Mouse (Mus musculus) midbrain, embryonic 11.5 days (tissue): Measurements from ENCODE around the gene Car11. TPM values are rescaled to one million over a fixed set of nuclear protein-coding genes. Genes with fewer than 3 reads are reported as not detected.
"Not testable (repeated sequence)": the region's sequence is repeated elsewhere in the genome, so short reads cannot be mapped to it uniquely, and the experiment has no call there.

Experiments used
- ATAC-seq: fragments of 200-750 bp; cut with Nextera tagmentation; 2 replicates; pipeline ENCODE4 v1.8.0; 2017; ENCODE audit warnings: moderate TSS enrichment, moderate library complexity; ENCODE audit not compliant: low FRiP score
- DNase-seq: peaks from one replicate; pipeline ENCODE4 v3.0.0; 2015; ENCODE audit warnings: low spot score; ENCODE audit errors: missing footprints
- H3K27ac ChIP-seq: fragments of 300-500 bp; sonication (generic); 2 replicates; pipeline ENCODE4 v1.5.1; 2014; ENCODE audit warnings: low read depth, low read length
- H3K27me3 ChIP-seq: fragments of 300-500 bp; sonication (generic); 2 replicates; pipeline ENCODE4 v1.6.1; 2014; ENCODE audit warnings: mild to moderate bottlenecking, low read length, moderate library complexity, mixed read lengths; ENCODE audit not compliant: control insufficient read depth, insufficient read depth
- H3K36me3 ChIP-seq: fragments of 300-500 bp; sonication (generic); 2 replicates; pipeline ENCODE4 v1.6.1; 2014; ENCODE audit warnings: mild to moderate bottlenecking, low read length, moderate library complexity, mixed read lengths; ENCODE audit not compliant: control insufficient read depth, insufficient read depth
- H3K4me1 ChIP-seq: fragments of 300-500 bp; sonication (generic); 2 replicates; pipeline ENCODE4 v1.6.1; 2014; ENCODE audit warnings: low read length; ENCODE audit not compliant: control insufficient read depth, insufficient read depth
- H3K4me2 ChIP-seq: fragments of 300-500 bp; sonication (generic); 2 replicates; pipeline ENCODE4 v1.6.1; 2014; ENCODE audit warnings: mild to moderate bottlenecking, moderate library complexity
- H3K4me3 ChIP-seq: fragments of 300-500 bp; sonication (generic); 2 replicates; pipeline ENCODE4 v1.5.1; 2014; ENCODE audit warnings: low read depth, low read length
- H3K9ac ChIP-seq: fragments of 300-500 bp; sonication (generic); 2 replicates; pipeline ENCODE4 v1.6.1; 2014; ENCODE audit warnings: low read length
- H3K9me3 ChIP-seq: fragments of 300-500 bp; sonication (generic); 2 replicates; pipeline ENCODE4 v1.6.1; 2016; ENCODE audit warnings: low read length; ENCODE audit not compliant: control insufficient read depth
- WGBS: fragments of 180-500 bp; shearing (Covaris S2); extraction: QIAGEN DNeasy Blood & Tissue Kit; methylation state at CpG from one replicate; pipeline ENCODE4 v1.1.7; 2014; 5-methylcytosine and 5-hydroxymethylcytosine counted together
- polyA plus RNA-seq: library from polyadenylated mRNA; unstranded; fragments of >200 nt; fragmentation: Nextera tagmentation; extraction: Ambion mirVana; gene quantifications from 2 replicates; pipeline ENCODE4 v1.2.1, GENCODE M21; 2014

The Car11 gene
- 3.3 and 6.3 TPM in 2 replicates for polyA plus RNA-seq

DNA sequence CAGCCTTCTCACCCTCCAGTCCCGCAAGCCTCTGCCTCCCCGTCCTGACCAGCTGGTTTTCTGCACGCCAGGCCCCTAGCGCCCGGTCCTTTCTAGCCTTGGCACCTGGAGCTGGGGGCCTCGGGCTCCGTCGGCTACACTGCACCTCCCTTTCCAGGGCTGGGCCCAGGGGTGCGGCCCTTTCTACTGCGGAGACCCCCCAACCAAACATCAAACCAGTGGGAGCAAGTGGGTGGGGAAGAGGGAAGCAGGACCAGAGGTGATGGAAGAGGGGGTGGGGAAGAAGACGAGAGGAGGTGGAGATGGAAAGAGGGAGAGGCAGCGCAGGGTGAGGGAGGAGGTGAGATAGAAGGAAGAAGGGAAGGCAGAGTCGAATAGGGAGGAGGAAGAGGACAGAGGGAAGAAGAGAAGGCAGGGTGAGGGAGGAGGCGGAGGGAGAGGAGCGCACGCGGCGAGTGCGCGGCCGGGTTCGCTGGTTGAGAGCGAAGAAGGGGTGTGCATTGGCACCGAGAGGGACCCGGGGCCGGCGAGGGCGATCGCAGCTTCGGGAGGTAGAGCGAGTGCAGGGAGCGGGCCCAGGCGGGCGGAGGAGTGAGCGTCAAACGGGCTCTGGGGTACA, at the start of gene Car11:
Car11 (plus strand) TSS at position 321 of the 619 bp plus-strand sequence.
- no peak for ATAC-seq
- Histone ChIP-seq H3K36me3 (no peaks in the 10 kb centered on the region), H3K27ac (no peak within 1 kb of the TSS; the same call in 1 of the 2 replicates), H3K27me3 (peaks cover 22% of the 10 kb centered on the region), H3K9ac (peak within 1 kb of the TSS; percentile 67), H3K4me2 (peak within 1 kb of the TSS; percentile 82), H3K4me1 (peaks cover 26% of the 10 kb centered on the region), H3K4me3 (peak within 1 kb of the TSS; percentile 37), H3K9me3 (no peaks in the 10 kb centered on the region)
- DNase-seq = peak; percentile 92
- 1% methylated on average over 36 of the region's 36 CpGs for WGBS

DNA sequence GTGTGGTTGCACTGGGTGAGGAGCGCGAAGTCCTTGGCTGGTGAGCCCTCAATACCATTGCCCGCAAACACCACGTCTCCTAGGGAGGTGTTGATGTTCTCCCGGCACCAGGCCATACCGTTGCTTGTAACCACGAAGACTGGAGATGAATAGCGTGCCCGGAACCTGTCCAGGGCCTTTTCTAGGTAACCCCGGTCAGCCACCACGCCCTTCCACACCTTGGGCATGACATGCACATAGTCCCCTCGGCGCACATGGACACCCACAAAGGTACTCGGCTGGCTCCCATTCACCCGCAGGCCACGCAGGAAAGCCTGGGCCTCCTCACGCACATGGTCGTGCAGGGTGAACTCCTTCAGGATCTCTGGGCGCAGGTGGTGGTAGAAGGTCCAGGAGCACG, 49.2 kb upstream of the Car11 start:
- not testable (repeated sequence) for H3K4me2 ChIP-seq, H3K9ac ChIP-seq, ATAC-seq, H3K27me3 ChIP-seq, DNase-seq, H3K4me3 ChIP-seq, H3K27ac ChIP-seq, H3K4me1 ChIP-seq, H3K36me3 ChIP-seq, H3K9me3 ChIP-seq
- WGBS = 94% methylated on average over 19 of the region's 20 CpGs

DNA sequence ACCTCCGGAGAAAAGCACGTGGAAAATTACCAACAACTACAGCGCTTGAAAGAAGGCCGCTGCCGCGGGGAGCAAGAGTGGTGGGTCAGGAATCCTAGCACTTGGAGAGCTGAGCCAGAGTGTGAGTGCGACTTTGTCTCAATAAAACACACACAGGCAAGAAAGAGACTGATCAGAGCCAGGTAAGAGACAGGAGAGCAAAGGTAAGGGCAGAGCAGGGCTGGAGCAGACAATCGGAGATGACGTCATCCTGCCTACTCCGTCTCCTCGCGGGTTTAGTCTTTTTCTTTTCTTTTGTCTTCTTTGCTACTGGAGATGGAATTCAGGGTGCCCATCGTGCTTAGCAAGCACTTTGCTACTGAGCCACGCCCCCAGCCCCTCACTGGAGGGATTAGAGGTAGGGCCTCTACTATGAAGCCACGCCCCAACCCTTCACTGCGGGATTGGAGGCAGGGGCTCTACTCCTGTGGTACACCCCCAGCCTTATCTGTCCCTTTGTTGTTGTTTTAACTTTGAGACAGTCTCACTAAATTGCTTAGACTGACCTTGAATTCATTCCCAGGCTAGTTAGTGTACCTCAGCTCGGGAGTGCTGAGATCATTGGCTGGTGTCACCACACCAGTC, 45.1 kb upstream of the Car11 start:
- DNase-seq (no peak), ATAC-seq (no peak)
- 31% methylated on average over 17 of the region's 17 CpGs for WGBS
- H3K4me2 ChIP-seq = peak overlapping the region; percentile 24
- no peaks in the 10 kb centered on the region for H3K27me3 ChIP-seq
- 0 out of 2 replicates have a peak, but pooled peaks cover 2% of the 10 kb centered on the region for H3K4me1 ChIP-seq
- H3K4me3 ChIP-seq = no peak overlapping the region
- no peak overlapping the region; the same call in 1 of the 2 replicates for H3K9ac ChIP-seq
- H3K27ac ChIP-seq = no peak overlapping the region
- no peaks in the 10 kb centered on the region for H3K9me3 ChIP-seq
- no peaks in the 10 kb centered on the region for H3K36me3 ChIP-seq

DNA sequence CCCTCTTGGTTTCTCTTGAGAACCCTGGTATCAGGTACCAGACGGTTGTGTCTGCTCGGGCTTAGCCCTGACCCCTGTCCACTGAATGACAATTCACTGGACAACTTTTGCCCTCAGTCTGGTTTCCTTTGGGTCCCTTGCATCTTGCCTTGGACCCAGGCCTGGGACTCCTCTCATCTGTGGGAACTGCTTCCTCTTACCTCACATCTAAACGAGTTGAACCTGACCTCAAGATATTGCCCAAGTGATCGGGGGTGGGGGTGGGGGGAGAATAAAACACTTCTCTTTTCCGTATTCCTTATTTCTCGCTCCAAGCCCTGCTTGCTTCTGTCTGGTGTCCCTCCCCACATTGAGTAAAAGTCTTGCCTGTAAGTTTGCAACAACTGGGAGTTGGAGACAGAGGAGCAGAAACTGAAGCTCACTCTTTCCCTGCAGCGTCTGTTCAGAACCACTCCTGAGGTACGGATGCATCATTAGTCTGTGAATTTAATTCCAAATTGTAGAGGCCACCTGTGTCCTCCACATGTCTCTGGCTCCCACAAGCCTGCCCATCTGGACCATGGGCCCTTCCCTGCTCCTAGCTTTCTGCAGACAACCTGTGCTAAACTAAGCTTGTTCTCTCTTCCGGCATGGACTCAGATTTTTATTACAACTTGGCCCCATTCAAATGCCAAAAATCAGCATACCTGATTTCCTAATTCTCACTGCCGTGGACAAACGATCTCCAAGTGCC, 38.7 kb upstream of the Car11 start:
- DNase-seq = no peak
- H3K36me3 ChIP-seq = no peaks in the 10 kb centered on the region
- no peaks in the 10 kb centered on the region for H3K4me1 ChIP-seq
- no peak for ATAC-seq
- 86% methylated on average over 11 of the region's 11 CpGs for WGBS
- no peak overlapping the region for H3K4me3 ChIP-seq
- H3K9me3 ChIP-seq = no peaks in the 10 kb centered on the region
- H3K27me3 ChIP-seq = no peaks in the 10 kb centered on the region
- H3K27ac ChIP-seq = no peak overlapping the region
- no peak overlapping the region for H3K9ac ChIP-seq
- no peak overlapping the region for H3K4me2 ChIP-seq

DNA sequence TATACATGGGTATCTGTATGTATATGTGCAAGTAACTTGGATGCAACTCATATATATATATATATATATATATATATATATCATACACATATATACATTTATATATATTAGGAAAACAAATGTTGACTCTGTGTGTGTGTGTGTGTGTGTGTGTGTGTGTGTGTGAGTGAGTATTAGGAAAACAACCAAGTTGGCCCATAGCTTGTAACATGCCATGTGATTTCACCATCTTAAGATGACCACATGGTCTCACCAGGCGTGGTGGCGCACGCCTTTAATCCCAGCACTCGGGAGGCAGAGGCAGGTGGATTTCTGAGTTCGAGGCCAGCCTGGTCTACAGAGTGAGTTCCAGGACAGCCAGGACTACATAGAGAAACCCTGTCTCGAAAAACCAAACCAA, 37.9 kb upstream of the Car11 start:
- H3K4me1 ChIP-seq, H3K4me2 ChIP-seq, H3K9me3 ChIP-seq, H3K4me3 ChIP-seq, H3K36me3 ChIP-seq, H3K27me3 ChIP-seq, DNase-seq, ATAC-seq, H3K27ac ChIP-seq, H3K9ac ChIP-seq: not testable (repeated sequence)
- WGBS = 87% methylated on average over 6 of the region's 6 CpGs

DNA sequence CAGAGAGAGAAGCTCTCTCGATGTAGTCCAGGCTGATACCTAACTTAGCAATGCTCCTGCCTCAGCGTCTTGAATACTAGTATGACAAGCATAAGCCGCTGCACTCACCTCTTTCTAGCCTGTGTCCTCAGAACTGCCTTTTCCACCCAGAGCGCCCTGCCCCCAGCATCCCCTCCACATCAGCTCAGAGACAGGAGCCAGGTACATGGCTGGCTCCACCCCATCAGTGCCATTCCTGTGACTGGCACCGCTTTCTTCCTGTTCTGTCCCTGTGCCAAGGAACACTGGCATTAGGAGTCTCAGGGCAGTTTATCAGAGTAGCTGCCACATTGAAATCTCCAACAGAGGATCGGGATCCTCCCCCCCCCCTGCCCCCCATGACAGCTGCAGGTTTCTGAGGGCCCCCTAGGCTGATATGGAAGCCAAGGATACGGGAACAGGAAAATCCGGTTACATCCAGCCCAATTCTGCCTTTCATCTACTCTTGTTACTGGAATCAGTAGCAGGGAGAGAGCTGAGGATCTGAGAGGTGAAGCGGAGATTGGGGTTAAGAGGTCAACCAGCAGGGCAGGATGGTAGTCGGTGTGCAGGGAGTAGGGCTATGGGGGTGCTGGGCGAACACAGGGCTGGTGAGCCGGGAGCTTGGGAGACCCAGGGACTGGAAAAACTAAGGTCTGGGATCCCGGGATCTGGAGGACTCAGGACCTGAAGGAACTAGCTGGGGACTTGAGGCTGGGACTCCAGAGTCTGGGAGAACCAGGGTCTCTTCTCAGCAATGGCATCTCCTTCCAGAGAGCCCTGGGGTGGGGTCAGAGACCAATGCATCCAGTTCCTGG, 34.1 kb upstream of the Car11 start:
- H3K4me3 ChIP-seq = no peak overlapping the region
- ATAC-seq = no peak
- 60% methylated on average over 13 of the region's 13 CpGs for WGBS
- no peaks in the 10 kb centered on the region for H3K9me3 ChIP-seq
- no peak overlapping the region for H3K9ac ChIP-seq
- DNase-seq = no peak
- no peaks in the 10 kb centered on the region for H3K4me1 ChIP-seq
- H3K36me3 ChIP-seq = no peaks in the 10 kb centered on the region
- H3K4me2 ChIP-seq = no peak overlapping the region
- H3K27me3 ChIP-seq = no peaks in the 10 kb centered on the region
- H3K27ac ChIP-seq = no peak overlapping the region

DNA sequence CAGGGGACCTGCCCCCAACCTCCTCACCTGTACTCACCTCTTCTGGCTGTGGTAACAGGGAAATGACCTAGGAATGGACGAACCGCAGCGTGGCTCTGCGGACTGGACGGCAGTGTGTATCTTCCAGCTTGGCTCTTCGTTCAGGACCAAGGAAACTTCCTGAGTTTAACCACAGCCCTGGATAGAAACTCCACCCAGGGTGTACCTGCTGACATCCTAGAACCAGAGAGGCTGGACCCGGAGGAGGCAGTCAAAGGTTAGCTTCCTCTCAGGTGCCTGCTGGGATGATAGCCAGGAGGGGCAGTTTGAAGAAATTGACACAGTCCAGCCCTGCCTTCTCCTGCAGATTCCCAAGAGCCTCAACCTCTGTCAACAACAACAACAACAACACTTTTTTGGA, 33.5 kb upstream of the Car11 start, which contains the start of gene Fut2:
Fut2 (minus strand) TSS at position 234 of the 400 bp plus-strand sequence.
- no peak within 1 kb of the TSS for H3K4me2 ChIP-seq
- H3K4me3 ChIP-seq = no peak within 1 kb of the TSS
- H3K4me1 ChIP-seq = no peaks in the 10 kb centered on the region
- DNase-seq (no peak), ATAC-seq (no peak)
- H3K9ac ChIP-seq = no peak within 1 kb of the TSS
- 89% methylated on average over 7 of the region's 7 CpGs for WGBS
- H3K27me3 ChIP-seq = no peaks in the 10 kb centered on the region
- H3K36me3 ChIP-seq = no peaks in the 10 kb centered on the region
- no peak within 1 kb of the TSS for H3K27ac ChIP-seq
- no peaks in the 10 kb centered on the region for H3K9me3 ChIP-seq

DNA sequence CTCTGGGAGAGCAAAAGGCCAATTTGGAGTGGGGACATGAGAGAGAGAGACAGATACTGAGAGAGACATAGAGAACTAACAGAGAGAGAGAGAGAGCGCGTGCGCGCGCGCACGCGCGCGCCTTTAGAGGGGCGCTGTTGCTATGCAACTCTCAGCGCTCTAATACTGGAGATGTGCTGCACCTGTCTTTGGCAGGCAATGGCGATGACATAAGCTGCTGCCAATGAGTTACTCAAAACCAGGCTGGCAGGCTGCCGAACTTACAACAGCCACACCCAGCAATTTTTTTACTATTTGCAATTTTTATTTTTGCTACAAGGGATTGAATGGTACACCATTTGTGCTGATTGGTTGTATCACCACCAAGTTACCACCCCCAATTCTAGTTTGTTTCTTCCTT, 31.9 kb upstream of the Car11 start:
- DNase-seq (no peak), ATAC-seq (no peak)
- Histone ChIP-seq H3K9ac (no peak overlapping the region), H3K4me1 (no peaks in the 10 kb centered on the region), H3K9me3 (no peaks in the 10 kb centered on the region), H3K4me3 (no peak overlapping the region), H3K27ac (no peak overlapping the region), H3K27me3 (no peaks in the 10 kb centered on the region), H3K4me2 (no peak overlapping the region), H3K36me3 (no peaks in the 10 kb centered on the region)
- 77% methylated on average over 14 of the region's 14 CpGs for WGBS
